Mouse (Mus musculus): ENCODE data around the gene Arl15.

The Arl15 gene

DNA sequence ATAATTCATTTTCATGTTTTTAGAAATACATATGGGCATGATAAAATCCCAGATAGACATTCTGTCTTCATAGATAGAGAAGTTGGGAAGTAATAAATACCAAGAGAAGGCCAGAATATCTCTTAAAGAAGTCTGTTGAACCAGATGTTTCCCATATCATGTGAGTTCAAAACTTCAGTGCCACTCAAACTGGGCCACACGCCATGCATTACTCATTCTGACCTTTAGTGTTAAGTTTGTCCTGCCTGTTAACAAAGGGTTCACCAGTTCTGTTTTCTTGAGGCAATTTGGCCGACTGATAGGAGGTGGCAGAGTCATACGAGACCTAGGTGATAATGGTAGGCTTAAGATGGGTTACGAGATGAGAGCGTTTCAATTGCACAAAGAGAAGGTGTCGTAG, 71.1 kb downstream of the Arl15 start:
- in situ Hi-C loops (cut with MboI; ENCODE audit: low sequenced_read_pairs), result loop anchor here (10.0 kb wide), 1 partner anchor 171 kb away; no protein-coding TSS in a partner anchor

DNA sequence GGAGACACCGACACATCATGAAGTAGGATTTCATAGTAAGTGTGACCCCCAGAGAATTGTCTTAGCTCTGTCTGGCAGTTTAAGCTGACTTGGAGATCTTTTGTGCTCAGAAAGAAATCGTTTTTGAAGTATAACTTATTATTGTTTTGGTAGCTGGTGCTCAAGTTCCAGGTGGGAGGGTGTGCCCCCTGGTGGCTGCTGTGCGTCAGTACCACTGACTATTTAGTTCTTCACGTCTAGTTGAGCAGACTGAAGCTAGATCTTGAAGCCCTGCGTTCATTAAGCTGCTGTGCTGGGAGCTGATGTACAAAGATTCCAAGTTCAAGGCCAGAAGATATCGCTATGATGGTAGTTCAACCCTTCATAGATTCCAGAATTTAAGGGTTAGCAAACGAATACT, 71.5 kb downstream of the Arl15 start:
- in situ Hi-C loops (cut with MboI; ENCODE audit: low sequenced_read_pairs), result loop anchor here (10.0 kb wide), 1 partner anchor 171 kb away; no protein-coding TSS in a partner anchor

DNA sequence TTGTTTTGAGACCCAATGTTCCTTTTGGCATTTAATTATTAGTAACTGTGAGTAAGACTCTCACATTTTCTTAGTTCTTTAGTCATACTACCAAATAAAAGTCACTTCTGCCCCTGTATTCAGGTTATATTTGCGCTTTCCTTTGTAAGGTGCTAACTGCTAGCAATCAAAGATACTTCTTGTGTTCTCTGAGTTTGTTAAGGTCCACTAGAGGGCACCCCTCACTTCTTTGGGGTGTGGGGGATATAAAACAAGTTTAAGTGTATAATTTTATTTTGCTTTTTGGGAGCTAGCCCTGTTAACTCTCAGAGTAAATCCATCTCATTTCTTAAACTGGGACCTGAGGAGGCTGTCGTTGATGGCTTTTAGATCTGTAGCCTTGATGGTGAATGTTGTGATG, 73.4 kb downstream of the Arl15 start:
- in situ Hi-C loops (cut with MboI; ENCODE audit: low sequenced_read_pairs), result loop anchor here (10.0 kb wide), 1 partner anchor 173 kb away; no protein-coding TSS in a partner anchor

DNA sequence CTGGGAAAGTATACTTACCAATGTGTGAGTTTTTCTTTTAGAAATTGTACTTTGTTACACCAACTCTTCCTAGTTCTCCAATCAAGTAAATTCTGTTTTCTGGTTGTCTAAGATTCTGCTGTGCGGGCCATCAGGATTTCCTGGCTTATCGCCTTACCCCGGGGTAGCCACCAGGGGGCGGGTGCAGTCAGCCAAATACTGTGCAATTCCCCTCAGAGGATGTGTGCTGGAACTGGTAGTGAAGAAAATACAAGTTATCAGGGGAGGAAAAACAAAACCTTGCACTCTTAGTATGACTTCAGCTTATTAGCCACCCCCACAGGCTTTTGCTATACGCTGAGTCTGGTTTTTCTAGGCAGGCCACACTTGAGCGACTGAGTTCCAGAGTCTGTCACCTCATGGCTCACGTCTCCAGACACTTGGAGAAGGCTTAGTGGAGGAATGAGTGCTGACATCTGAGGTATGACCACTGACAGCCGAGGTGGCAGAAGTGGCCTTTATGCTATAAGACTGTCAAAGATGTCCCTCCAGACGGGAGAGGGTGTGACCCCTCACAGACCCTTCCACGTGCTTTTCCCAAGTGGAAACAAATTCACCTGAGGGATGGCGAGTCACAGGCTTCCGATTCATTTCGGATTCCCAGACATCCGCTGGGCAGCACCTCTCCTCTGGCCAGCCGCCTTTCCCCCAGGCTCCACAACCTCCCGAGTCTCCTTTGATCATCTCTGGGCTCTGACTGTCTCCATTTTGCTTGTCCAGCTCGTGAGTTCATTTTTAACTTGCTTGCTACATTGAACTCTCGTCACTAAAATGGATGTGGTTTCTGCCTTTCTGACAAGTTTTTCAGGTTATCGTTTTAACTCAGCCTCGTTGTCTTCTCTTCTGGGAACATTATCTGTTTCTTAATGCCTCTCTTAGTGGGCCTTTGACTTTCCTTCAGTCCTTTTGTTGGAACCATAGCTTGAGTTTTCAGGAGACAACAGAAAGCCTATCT, 75.2 kb downstream of the Arl15 start:
- in situ Hi-C loops (cut with MboI; ENCODE audit: low sequenced_read_pairs), result loop anchor here (10.0 kb wide), 1 partner anchor 175 kb away; no protein-coding TSS in a partner anchor

DNA sequence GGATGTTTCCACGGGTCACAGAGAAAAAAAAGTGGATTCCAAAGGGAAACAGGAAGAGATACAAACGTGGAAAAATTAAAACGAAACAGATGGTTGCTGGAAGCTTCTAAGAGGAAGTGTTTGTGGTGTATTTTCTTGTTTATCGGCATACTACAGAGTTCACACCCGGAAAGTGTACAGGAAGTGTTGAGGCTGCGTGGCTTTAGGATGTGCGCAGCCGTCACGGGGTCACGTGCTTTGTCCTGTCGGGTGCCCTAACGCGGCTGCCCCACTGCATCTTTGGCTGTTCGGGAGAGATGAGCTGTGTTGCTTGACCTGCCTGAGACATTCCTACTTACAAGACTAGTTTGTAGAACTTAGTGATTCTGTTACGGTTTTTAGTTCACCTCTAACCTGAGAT, 76.1 kb downstream of the Arl15 start:
- in situ Hi-C loops (cut with MboI; ENCODE audit: low sequenced_read_pairs), result no loop called here

DNA sequence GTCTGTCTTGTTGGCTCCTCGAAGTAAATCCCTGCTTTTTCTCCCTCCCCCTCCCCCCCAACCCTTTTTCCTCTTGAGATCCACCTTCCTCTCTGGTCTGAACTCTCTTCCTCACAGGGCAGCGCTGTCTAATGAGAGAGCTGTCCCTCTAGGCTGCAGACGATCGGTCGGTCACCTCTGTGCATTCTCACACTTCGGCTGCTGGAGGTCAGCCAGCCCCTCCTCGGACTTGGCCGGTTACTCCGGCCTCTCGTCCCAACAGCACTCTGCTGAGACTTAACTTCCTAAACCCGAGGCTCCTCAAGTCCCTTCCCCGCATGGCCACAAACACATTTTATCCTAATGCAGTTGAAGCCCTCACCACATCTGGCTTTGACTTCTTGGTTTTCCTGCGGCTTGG, 77.5 kb downstream of the Arl15 start:
- in situ Hi-C loops (cut with MboI; ENCODE audit: low sequenced_read_pairs), result no loop called here

DNA sequence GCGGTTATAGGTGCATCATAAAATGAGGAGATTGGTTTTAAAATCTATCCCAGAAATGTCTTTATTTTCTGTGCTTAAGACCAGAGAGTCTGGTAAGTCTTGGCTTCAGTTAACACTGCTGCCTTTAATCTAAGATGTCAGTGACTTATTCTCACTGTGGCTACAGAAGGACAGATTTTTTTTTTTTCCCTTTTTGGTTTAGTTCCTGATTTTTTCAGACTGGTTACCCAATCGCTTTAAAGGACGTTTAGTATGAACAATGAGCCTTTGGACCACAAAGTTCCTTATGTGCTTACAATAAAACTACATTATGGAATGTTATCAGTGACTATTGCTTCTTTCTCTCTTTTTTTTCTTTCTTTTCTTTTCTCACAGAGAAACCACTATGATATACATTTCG, 81.4 kb downstream of the Arl15 start:
- in situ Hi-C loops (cut with MboI; ENCODE audit: low sequenced_read_pairs), result loop anchor here (25.0 kb wide), 3 partner anchors 637 to 1087 kb away; no protein-coding TSS in a partner anchor

DNA sequence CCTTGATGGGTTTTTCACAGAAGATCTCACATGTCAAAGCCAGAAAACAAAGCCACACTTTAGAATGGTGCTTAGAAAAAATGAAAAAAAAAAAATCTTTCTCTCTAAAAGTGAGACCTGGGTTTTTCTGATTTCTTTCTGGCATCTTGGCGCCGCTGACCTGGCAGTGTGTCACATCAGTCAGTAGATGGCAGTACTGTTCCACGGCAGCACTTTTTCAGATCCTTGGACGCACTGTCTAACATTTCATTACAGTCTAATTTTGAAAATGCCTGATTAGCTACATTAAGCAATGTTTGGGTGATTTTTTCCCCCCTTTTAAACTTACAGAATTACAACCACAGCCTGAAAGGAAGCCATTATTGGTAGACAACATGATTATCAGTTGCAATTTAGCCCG, 83.1 kb downstream of the Arl15 start:
- in situ Hi-C loops (cut with MboI; ENCODE audit: low sequenced_read_pairs), result loop anchor here (25.0 kb wide), 3 partner anchors 635 to 1085 kb away; no protein-coding TSS in a partner anchor

DNA sequence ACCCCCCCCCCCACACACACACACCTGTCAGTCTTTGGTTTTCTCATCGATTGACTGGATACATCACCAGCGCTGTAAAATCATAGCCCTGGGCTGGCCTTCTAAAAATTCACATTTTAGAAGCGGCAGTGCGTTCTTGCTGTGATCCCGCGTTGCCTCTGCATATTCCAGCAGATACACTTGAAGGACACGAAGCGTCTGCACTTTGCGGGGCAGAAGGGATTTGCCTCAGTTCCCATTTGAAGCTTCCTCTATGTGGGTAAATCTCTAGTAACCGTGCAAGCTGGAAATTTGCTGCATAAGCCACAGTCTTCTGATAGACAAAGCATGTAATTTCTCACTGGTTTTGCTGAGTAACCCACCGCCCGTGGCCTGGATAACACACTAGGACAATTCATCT, 84.3 kb downstream of the Arl15 start:
- in situ Hi-C loops (cut with MboI; ENCODE audit: low sequenced_read_pairs), result loop anchor here (25.0 kb wide), 3 partner anchors 634 to 1084 kb away; no protein-coding TSS in a partner anchor

DNA sequence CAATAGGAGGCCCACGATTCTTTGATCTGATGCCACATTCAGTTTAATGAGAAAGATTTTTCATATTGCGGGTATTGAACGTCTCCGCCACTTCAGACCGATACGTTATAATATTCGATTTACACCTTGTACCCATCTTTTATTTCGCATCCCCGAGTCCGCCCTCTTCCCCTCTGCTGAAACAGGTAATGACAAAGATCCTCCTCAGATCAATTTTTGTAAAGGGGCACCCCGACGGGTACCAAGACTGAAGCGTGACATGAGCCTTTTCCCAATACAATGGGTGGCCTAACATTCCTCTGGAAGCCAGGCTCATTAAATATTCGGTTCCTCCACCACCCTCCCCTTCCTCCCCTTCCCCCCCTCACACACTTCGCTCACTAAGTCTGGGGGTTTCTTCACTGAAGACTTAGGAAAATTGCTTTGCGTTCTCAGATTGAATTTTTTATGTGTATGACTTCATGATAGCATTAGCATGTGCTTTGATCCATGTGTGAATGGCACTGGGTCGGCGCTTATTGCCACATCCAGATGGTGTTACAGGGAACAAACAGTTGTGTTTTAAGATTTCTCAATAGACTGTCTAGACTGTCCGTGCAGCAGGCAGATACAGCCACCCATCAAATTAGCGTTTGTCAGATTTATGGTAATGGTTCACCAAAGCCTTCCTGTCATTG, 85.5 kb downstream of the Arl15 start:
- in situ Hi-C loops (cut with MboI; ENCODE audit: low sequenced_read_pairs), result loop anchor here (25.0 kb wide), 3 partner anchors 633 to 1083 kb away; no protein-coding TSS in a partner anchor

DNA sequence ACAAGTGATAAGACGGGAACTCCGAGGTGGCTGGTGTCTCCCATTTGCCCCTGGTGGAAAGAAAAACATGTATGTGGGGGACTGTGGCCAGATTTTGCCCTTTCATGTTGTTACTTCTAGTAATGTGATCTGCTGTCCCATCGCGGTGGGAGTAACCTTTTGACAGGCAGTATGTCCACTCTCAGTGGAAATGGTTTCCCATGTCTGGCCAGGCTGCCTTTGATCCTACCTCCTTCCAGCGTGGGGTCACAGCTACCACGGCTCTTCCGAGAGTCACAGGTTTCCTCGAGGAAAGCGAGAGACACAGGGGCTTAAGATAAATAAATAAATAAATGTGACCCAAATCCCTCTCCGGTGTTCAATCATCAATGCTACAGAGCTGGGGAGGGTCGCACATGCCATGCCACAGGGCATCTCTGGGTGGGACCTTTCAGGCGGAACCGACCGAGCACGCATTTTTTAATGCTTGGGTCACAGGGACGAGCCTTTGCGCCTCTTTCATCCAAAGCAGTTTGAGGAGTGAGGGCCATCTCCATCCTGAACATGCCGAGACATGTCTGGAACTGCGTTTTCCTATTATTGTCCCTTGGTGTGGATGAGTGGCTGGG, 86.4 kb downstream of the Arl15 start:
- in situ Hi-C loops (cut with MboI; ENCODE audit: low sequenced_read_pairs), result loop anchor here (25.0 kb wide), 3 partner anchors 632 to 1082 kb away; no protein-coding TSS in a partner anchor

DNA sequence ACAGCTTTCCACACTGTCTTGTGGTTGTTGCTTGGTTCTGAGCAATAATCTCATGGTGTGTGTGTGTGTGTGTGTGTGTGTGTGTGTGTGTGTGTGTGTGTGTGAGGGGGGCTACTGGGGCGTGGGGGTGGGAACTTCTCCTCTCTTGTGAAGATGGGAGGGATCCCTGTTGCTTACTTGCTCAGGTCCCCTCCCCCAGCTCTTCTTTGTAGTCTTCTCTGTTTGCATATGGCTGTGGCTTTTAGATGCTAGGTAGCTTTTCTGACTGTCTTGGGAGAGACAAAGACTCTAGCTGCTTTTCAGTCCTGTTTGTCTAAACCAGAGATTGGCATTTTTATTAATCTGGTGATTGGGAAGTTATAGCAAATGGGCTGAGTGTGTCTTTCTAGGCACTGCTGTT, 88.7 kb downstream of the Arl15 start:
- in situ Hi-C loops (cut with MboI; ENCODE audit: low sequenced_read_pairs), result loop anchor here (25.0 kb wide), 3 partner anchors 629 to 1079 kb away; no protein-coding TSS in a partner anchor

DNA sequence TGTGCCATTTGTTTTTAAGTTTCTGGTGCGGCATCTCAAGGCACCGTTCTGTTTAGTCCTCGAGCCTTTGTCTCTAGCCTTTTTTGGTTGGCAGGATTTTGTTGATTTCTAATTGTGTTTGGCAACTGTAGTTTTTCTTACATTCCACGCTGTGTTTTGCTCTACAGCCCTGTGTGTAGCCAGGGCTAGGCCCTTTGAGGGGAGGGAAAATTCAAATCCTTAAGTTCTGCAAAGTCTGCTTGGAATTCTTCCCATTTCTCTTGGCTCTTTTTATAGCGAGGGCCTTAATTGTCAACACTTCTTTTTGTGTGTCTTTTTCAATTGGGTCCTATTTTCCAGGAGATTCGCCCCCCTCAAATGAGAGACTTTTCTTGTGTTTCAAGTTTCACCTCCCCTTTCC, 92.8 kb downstream of the Arl15 start:
- in situ Hi-C loops (cut with MboI; ENCODE audit: low sequenced_read_pairs), result loop anchor here (25.0 kb wide), 3 partner anchors 625 to 1075 kb away; no protein-coding TSS in a partner anchor

DNA sequence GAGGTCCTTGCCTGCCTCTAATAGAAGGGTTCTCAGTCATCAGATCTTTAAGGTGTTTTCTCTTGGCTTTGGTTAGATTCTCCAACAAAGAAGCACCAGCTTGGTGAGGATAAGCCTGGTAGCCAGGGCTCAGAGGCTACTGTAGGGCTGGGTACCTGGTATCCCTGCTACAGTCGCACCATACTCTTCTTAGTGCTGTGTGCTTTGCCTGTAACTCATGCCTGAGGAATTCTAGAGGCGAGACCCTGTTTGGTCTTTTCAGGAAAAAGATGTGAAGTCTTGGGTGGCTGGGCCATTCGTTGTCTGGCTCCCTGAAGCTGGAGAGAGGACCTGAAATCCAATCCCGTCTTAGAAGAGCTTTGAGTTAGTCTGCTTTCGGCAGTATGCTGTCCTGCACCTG, 93.8 kb downstream of the Arl15 start:
- in situ Hi-C loops (cut with MboI; ENCODE audit: low sequenced_read_pairs), result loop anchor here (25.0 kb wide), 3 partner anchors 624 to 1074 kb away; no protein-coding TSS in a partner anchor

DNA sequence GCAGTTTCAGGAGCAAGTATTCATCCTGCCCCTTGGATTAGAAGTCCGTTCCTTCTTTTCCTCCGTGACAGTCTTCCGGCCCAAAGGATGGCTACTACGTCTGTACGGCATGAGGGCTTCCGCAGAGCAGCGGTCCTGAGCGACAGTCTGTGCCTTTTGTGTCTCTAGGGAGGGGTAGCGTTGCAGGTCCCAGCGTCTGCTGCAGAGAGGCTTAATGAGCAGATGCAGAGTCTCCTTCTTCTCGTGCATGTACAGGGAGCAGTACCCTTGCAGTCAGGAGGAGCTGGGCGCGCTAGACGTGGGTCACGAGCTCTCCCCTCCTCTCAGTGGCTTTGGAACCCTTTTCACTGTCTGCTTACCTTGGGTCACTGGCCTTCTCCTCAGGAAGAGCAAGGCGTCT, 94.4 kb downstream of the Arl15 start:
- in situ Hi-C loops (cut with MboI; ENCODE audit: low sequenced_read_pairs), result loop anchor here (25.0 kb wide), 3 partner anchors 624 to 1074 kb away; no protein-coding TSS in a partner anchor

DNA sequence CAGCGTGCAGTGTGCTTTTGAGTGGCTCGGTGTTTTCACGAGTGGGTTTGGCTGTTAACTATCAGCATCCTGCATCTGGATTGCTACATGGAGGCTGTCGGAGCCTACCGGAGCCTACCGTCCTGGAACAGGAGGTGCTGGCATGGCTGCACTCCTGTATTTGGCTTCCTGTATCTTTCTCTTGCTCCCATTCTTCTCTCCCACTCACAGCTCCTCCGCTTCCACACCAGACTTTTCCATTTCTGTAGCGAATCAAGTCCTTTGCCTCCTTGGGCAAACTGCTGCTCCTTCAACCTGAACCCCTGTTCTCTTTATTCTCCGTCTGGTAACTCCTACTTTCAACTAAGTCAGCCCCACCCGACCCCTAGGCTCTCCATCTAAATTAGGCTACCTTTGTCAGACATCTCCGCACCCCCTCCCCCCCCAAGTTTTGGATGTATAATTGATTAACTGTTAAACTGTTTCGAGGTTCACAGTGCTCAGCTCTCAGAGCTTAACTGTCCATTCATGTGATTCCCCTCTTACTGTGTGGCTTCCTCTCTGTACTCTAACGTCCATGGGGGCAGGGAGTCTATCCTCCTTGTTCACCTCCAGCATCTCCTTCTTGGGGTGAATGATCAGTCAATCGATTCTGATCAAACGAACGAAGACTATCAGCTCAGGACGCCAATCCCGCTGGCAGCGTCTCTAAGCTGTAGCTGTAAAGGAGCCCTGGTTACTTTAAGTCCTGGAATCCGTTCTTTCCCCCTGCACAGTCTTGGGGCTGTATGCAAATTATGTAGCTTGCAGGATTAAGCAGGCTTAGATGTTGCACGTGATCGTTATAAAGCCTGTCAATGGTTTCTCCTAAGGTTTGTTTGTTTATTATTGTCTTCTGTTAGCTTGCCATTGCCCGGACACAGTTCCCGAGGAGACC, 95.1 kb downstream of the Arl15 start:
- in situ Hi-C loops (cut with MboI; ENCODE audit: low sequenced_read_pairs), result loop anchor here (25.0 kb wide), 3 partner anchors 623 to 1073 kb away; no protein-coding TSS in a partner anchor

DNA sequence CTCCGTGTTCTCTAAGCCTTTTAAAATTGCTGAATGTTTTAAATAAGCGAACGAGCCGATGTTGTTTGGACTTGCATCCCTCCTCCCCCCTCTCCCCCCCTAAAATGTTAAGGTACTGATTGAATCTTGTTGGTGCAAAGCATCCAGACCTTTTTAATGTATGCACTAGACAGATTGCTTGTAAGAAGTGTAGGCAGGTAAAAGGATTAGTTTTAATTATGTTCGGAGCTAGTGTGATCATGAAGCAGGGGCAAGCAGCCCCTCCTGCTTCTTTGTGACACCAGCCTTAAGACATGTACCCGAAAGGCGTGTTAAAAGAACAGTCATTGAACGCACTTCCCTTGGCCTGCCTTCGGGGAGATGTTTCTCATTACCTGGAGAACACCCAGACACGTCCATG, 102.4 kb downstream of the Arl15 start:
- in situ Hi-C loops (cut with MboI; ENCODE audit: low sequenced_read_pairs), result loop anchor here (25.0 kb wide), 3 partner anchors 616 to 1066 kb away; no protein-coding TSS in a partner anchor

DNA sequence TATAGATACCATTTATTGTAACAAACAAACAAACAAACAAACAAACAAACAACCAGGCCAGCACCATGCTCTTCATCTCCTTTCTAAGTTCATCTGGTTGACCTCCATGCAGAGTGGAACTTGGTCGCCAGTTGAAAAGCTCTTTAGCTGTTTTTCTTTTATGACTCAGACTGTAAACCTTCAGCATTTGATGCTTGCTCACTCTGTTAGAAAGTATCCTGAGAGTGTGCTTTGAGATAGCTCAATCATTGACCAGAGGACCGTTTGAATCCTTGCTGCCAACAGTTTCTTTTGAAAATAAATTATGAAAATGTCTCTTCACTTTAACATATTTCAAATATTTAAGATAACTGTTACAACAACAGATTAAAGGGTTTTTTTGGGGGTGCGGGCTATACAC, 103.2 kb downstream of the Arl15 start:
- in situ Hi-C loops (cut with MboI; ENCODE audit: low sequenced_read_pairs), result loop anchor here (25.0 kb wide), 3 partner anchors 615 to 1065 kb away; no protein-coding TSS in a partner anchor

DNA sequence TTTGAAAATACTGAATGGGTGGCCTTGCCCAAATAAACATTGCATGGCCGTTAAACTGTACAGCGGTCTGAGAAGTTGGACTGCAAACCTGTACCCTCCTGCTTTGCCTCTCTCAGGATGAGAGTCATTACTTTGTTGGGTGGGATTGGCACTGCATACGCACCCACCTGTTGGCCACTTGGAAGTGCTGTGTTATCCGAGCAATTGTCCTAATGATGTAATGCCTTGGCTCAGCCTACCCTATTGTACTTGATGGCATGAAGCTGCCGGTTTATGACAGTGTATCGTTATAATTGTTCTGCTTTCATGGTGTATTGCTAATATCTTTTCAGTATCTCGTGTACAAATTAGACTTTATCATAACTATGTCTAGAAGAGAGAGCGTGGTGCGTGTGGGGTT, 103.6 kb downstream of the Arl15 start:
- in situ Hi-C loops (cut with MboI; ENCODE audit: low sequenced_read_pairs), result loop anchor here (25.0 kb wide), 3 partner anchors 614 to 1064 kb away; no protein-coding TSS in a partner anchor
